Mouse (Mus musculus): ENCODE measurements around the gene Vipas39. TPM values are rescaled to one million over a fixed set of nuclear protein-coding genes. Genes with fewer than 3 reads are reported as not detected.
"Not testable (repeated sequence)": the region's sequence is repeated elsewhere in the genome, so short reads cannot be mapped to it uniquely, and the experiment has no call there.

The Vipas39 gene
- total and polyA plus RNA-seq, 2 experiments from 2014 or later = 48.7 to 59.4 TPM

GRCm38 (mm10) chr12:87283706-87284105, 17.6 kb upstream of the Vipas39 start:
- no peak for ATAC-seq (ENCODE audit: low FRiP score)
- WGBS = 61% methylated on average over 7 of the region's 7 CpGs
- no peak for TF ChIP-seq CTCF (IDR thresholded peaks at IDR 0.05)
- H3K9me3 ChIP-seq (ENCODE audit: low read length) = no peaks in the 10 kb centered on the region
- no peak overlapping the region for H3K4me2 ChIP-seq (ENCODE audit: low read depth, low read length, poor library complexity, severe bottlenecking)
- no peak for DNase-seq (ENCODE audit: low spot score)
- H3K27ac ChIP-seq (ENCODE audit: low read depth, low read length) = no peak overlapping the region
- no peaks in the 10 kb centered on the region for H3K36me3 ChIP-seq (ENCODE audit: insufficient read depth, low read length)
- no peaks in the 10 kb centered on the region for H3K4me1 ChIP-seq (ENCODE audit: insufficient read depth, low read length)
- H3K4me3 ChIP-seq (ENCODE audit: low read depth, low read length) = no peak overlapping the region
- H3K27me3 ChIP-seq (ENCODE audit: insufficient read depth, low read length) = no peaks in the 10 kb centered on the region
- H3K9ac ChIP-seq (replicated peaks; ENCODE audit: low read length, poor library complexity, severe bottlenecking) = no peak overlapping the region

GRCm38 (mm10) chr12:87282743-87283142, 16.7 kb upstream of the Vipas39 start:
- Histone ChIP-seq H3K27me3 (ENCODE audit: insufficient read depth, low read length) (no peaks in the 10 kb centered on the region), H3K27ac (ENCODE audit: low read depth, low read length) (no peak overlapping the region), H3K4me3 (ENCODE audit: low read depth, low read length) (no peak overlapping the region), H3K9ac (replicated peaks; ENCODE audit: low read length, poor library complexity, severe bottlenecking) (no peak overlapping the region), H3K9me3 (ENCODE audit: low read length) (no peaks in the 10 kb centered on the region), H3K4me2 (ENCODE audit: low read depth, low read length, poor library complexity, severe bottlenecking) (no peak overlapping the region), H3K4me1 (ENCODE audit: insufficient read depth, low read length) (no peaks in the 10 kb centered on the region), H3K36me3 (ENCODE audit: insufficient read depth, low read length) (no peaks in the 10 kb centered on the region)
- no peak for ATAC-seq (ENCODE audit: low FRiP score)
- DNase-seq (ENCODE audit: low spot score) = no peak
- no peak for TF ChIP-seq CTCF (IDR thresholded peaks at IDR 0.05)
- WGBS = 95% methylated on average over 4 of the region's 4 CpGs

GRCm38 (mm10) chr12:87281766-87282165, 15.7 kb upstream of the Vipas39 start:
- no peaks in the 10 kb centered on the region for H3K9me3 ChIP-seq (ENCODE audit: low read length)
- ATAC-seq (ENCODE audit: low FRiP score) = no peak

GRCm38 (mm10) chr12:87279879-87280278, 13.8 kb upstream of the Vipas39 start:
- no peak overlapping the region for H3K4me2 ChIP-seq (ENCODE audit: low read depth, low read length, poor library complexity, severe bottlenecking)
- no peaks in the 10 kb centered on the region for H3K27me3 ChIP-seq (ENCODE audit: insufficient read depth, low read length)
- H3K4me3 ChIP-seq (ENCODE audit: low read depth, low read length) = no peak overlapping the region
- H3K9ac ChIP-seq (replicated peaks; ENCODE audit: low read length, poor library complexity, severe bottlenecking) = no peak overlapping the region
- DNase-seq (ENCODE audit: low spot score) = no peak
- no peaks in the 10 kb centered on the region for H3K9me3 ChIP-seq (ENCODE audit: low read length)
- TF ChIP-seq CTCF (IDR thresholded peaks at IDR 0.05) = peak; percentile 38; the same call in 1 of the 2 replicates
- H3K4me1 ChIP-seq (ENCODE audit: insufficient read depth, low read length) = no peaks in the 10 kb centered on the region
- 0 out of 2 replicates have a peak, but pooled peaks cover 8% of the 10 kb centered on the region for H3K36me3 ChIP-seq (ENCODE audit: insufficient read depth, low read length)
- 40% methylated on average over 14 of the region's 14 CpGs for WGBS
- H3K27ac ChIP-seq (ENCODE audit: low read depth, low read length) = no peak overlapping the region
- ATAC-seq (ENCODE audit: low FRiP score) = no peak

More at GRCm38 (mm10) chr12:87281766-87282165, 15.7 kb upstream of the Vipas39 start:
- H3K4me1 ChIP-seq (ENCODE audit: insufficient read depth, low read length) = no peaks in the 10 kb centered on the region
- no peaks in the 10 kb centered on the region for H3K36me3 ChIP-seq (ENCODE audit: insufficient read depth, low read length)
- WGBS = 95% methylated on average over 1 of the region's 1 CpGs
- DNase-seq (ENCODE audit: low spot score) = no peak
- H3K4me3 ChIP-seq (ENCODE audit: low read depth, low read length) = no peak overlapping the region
- H3K9ac ChIP-seq (replicated peaks; ENCODE audit: low read length, poor library complexity, severe bottlenecking) = no peak overlapping the region
- TF ChIP-seq CTCF (IDR thresholded peaks at IDR 0.05) = no peak
- H3K27me3 ChIP-seq (ENCODE audit: insufficient read depth, low read length) = no peaks in the 10 kb centered on the region
- no peak overlapping the region for H3K27ac ChIP-seq (ENCODE audit: low read depth, low read length)
- H3K4me2 ChIP-seq (ENCODE audit: low read depth, low read length, poor library complexity, severe bottlenecking) = no peak overlapping the region

- H3K27ac ChIP-seq (ENCODE audit: low read depth, low read length) = no peak overlapping the region
- TF ChIP-seq CTCF (IDR thresholded peaks at IDR 0.05) = no peak
- no peak overlapping the region for H3K4me3 ChIP-seq (ENCODE audit: low read depth, low read length)
- 61% methylated on average over 3 of the region's 3 CpGs for WGBS
- no peaks in the 10 kb centered on the region for H3K9me3 ChIP-seq (ENCODE audit: low read length)
- no peaks in the 10 kb centered on the region for H3K27me3 ChIP-seq (ENCODE audit: insufficient read depth, low read length)
- H3K36me3 ChIP-seq (ENCODE audit: insufficient read depth, low read length) = peaks cover 13% of the 10 kb centered on the region; the same call in 1 of the 2 replicates
- ATAC-seq (ENCODE audit: low FRiP score) = 0 out of 2 replicates have a peak, but pooled peaks have one; percentile 24
- H3K4me1 ChIP-seq (ENCODE audit: insufficient read depth, low read length) = no peaks in the 10 kb centered on the region
- no peak overlapping the region for H3K9ac ChIP-seq (replicated peaks; ENCODE audit: low read length, poor library complexity, severe bottlenecking)
- no peak overlapping the region for H3K4me2 ChIP-seq (ENCODE audit: low read depth, low read length, poor library complexity, severe bottlenecking)
- no peak for DNase-seq (ENCODE audit: low spot score)
Observed at GRCm38 (mm10) chr12:87279350-87279749, 13.3 kb upstream of the Vipas39 start.

GRCm38 (mm10) chr12:87278118-87278730, 12.2 kb upstream of the Vipas39 start:
- Histone ChIP-seq H3K27me3 (ENCODE audit: insufficient read depth, low read length) (no peaks in the 10 kb centered on the region), H3K9ac (replicated peaks; ENCODE audit: low read length, poor library complexity, severe bottlenecking) (no peak overlapping the region), H3K27ac (ENCODE audit: low read depth, low read length) (no peak overlapping the region), H3K4me3 (ENCODE audit: low read depth, low read length) (no peak overlapping the region), H3K9me3 (ENCODE audit: low read length) (no peaks in the 10 kb centered on the region), H3K4me2 (ENCODE audit: low read depth, low read length, poor library complexity, severe bottlenecking) (no peak overlapping the region), H3K36me3 (ENCODE audit: insufficient read depth, low read length) (peaks cover 24% of the 10 kb centered on the region), H3K4me1 (ENCODE audit: insufficient read depth, low read length) (no peaks in the 10 kb centered on the region)
- WGBS = 25% methylated on average over 6 of the region's 6 CpGs
- DNase-seq (ENCODE audit: low spot score) = no peak
- no peak for TF ChIP-seq CTCF (IDR thresholded peaks at IDR 0.05)
- ATAC-seq (ENCODE audit: low FRiP score) = no peak

- not testable (repeated sequence) for H3K27me3 ChIP-seq (ENCODE audit: insufficient read depth, low read length); H3K9me3 ChIP-seq (ENCODE audit: low read length); H3K4me2 ChIP-seq (ENCODE audit: low read depth, low read length, poor library complexity, severe bottlenecking); H3K4me3 ChIP-seq (ENCODE audit: low read depth, low read length); H3K9ac ChIP-seq (replicated peaks; ENCODE audit: low read length, poor library complexity, severe bottlenecking); ATAC-seq (ENCODE audit: low FRiP score); H3K27ac ChIP-seq (ENCODE audit: low read depth, low read length); H3K4me1 ChIP-seq (ENCODE audit: insufficient read depth, low read length); DNase-seq (ENCODE audit: low spot score)
- WGBS = 87% methylated on average over 4 of the region's 4 CpGs
- H3K36me3 ChIP-seq (ENCODE audit: insufficient read depth, low read length) = peaks cover 34% of the 10 kb centered on the region
Observed at GRCm38 (mm10) chr12:87277251-87277650, 11.2 kb upstream of the Vipas39 start.
